Mouse (Mus musculus): Measurements from ENCODE around the gene Akt3. TPM values are rescaled to one million over a fixed set of nuclear protein-coding genes. Genes with fewer than 3 reads are reported as not detected.

Akt3 gene
- polyA plus RNA-seq, 1 experiment: 20.2 TPM

DNA sequence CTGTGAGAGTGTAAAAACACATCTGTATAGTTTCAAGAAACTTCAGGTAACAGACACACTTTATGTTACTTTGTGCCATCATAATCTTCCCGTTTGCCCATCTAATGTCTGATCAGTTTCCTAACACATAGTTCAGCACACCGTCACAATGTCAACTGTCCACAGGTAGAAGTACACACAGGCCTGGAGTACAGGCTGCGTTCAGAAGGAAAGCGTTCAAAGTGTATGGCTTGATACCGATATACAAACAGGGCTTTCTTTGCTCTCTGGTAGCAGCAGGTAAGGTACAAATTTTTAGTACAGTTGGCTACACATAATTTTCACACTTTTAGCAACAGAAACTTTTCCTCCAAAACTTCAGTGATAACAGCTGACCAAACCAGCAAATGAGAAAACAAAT, 238.3 kb downstream of the Akt3 start:
- H3K27ac ChIP-seq (ENCODE audit: control insufficient read depth, insufficient read depth, low read depth, low read length, poor library complexity): no peak overlapping the region
- no peak overlapping the region for H3K4me3 ChIP-seq (replicated peaks; ENCODE audit: control insufficient read depth, low read depth, low read length)
- H3K4me1 ChIP-seq (ENCODE audit: control insufficient read depth, insufficient read depth, low read length): no peaks in the 10 kb centered on the region
- TF ChIP-seq POLR2A (IDR thresholded peaks at IDR 0.05; ENCODE audit: borderline replicate concordance, control insufficient read depth, low read depth, low read length): no peak
- TF ChIP-seq CTCF (IDR thresholded peaks at IDR 0.05; ENCODE audit: control insufficient read depth, insufficient read depth, low read length): no peak
- 87% methylated on average over 5 of the region's 5 CpGs for WGBS

DNA sequence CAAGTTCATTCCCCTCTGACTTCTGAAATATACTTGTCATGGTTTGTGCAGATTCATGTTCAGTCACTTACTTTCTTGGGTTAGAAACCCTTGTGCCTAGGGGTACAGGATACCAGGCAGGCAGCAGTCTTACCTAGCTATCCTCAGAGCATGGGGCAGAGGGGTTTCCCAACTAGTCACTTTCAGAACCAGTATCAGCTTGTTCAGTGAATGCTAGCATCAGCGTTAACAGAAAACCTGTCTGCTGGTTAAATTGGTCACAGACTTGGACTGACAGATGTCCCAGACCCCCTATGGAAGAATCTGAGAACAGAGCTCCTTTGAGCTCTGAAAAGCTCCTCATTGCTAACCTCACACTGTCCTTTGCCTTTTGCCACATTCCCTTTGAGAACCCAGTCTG, 239.3 kb downstream of the Akt3 start:
- WGBS: 95% methylated on average over 1 of the region's 1 CpGs
- no peak overlapping the region for H3K27ac ChIP-seq (ENCODE audit: control insufficient read depth, insufficient read depth, low read depth, low read length, poor library complexity)
- TF ChIP-seq CTCF (IDR thresholded peaks at IDR 0.05; ENCODE audit: control insufficient read depth, insufficient read depth, low read length) (no peak), POLR2A (IDR thresholded peaks at IDR 0.05; ENCODE audit: borderline replicate concordance, control insufficient read depth, low read depth, low read length) (no peak)
- H3K4me1 ChIP-seq (ENCODE audit: control insufficient read depth, insufficient read depth, low read length): no peaks in the 10 kb centered on the region
- H3K4me3 ChIP-seq (replicated peaks; ENCODE audit: control insufficient read depth, low read depth, low read length): no peak overlapping the region

DNA sequence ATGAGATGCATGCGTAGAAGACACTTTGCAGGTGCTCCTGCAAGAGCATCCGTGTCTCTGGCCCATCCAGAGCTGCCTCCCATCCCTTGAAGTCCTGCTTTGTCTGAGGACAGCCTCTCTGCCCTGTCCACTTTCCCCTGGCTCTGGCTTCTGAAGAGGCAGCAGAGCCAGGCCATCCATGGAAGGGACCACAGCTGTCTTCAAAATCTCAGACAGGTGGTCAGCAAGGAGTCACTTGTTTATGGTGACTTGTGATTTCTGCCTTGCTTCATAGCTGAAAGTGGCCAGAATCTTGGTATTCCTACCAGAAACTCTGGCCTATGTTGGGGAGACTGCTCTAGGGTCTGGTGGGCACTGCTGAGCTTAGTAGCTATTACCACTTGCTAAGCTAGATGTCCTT, 241.3 kb downstream of the Akt3 start:
- 92% methylated on average over 2 of the region's 2 CpGs for WGBS
- no peak overlapping the region for H3K4me3 ChIP-seq (replicated peaks; ENCODE audit: control insufficient read depth, low read depth, low read length)
- no peaks in the 10 kb centered on the region for H3K4me1 ChIP-seq (ENCODE audit: control insufficient read depth, insufficient read depth, low read length)
- H3K27ac ChIP-seq (ENCODE audit: control insufficient read depth, insufficient read depth, low read depth, low read length, poor library complexity): no peak overlapping the region
- TF ChIP-seq CTCF (IDR thresholded peaks at IDR 0.05; ENCODE audit: control insufficient read depth, insufficient read depth, low read length): no peak
- TF ChIP-seq POLR2A (IDR thresholded peaks at IDR 0.05; ENCODE audit: borderline replicate concordance, control insufficient read depth, low read depth, low read length): no peak

DNA sequence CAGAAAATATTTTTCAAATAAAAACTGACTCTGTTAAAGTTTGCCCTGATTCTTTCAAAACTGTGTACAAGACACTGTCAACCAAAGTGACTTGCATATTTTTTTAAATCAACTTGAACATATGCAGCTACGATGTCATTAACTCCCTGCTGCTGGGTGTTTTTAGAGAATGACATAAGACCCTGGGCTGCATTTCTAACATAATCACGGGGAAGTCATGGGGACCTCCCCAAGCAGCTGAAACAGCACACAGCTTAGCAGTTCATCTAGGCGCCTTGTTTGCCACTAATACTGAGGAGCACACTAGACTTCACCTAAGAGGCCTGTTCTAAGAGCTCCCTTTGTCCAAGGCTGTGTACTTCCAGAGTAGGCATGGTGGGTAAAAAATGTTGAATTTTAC, 242.1 kb downstream of the Akt3 start:
- TF ChIP-seq CTCF (IDR thresholded peaks at IDR 0.05; ENCODE audit: control insufficient read depth, insufficient read depth, low read length): no peak
- TF ChIP-seq POLR2A (IDR thresholded peaks at IDR 0.05; ENCODE audit: borderline replicate concordance, control insufficient read depth, low read depth, low read length): no peak
- Histone ChIP-seq H3K27ac (ENCODE audit: control insufficient read depth, insufficient read depth, low read depth, low read length, poor library complexity) (no peak overlapping the region), H3K4me3 (replicated peaks; ENCODE audit: control insufficient read depth, low read depth, low read length) (no peak overlapping the region), H3K4me1 (ENCODE audit: control insufficient read depth, insufficient read depth, low read length) (no peaks in the 10 kb centered on the region)
- 69% methylated on average over 3 of the region's 3 CpGs for WGBS

DNA sequence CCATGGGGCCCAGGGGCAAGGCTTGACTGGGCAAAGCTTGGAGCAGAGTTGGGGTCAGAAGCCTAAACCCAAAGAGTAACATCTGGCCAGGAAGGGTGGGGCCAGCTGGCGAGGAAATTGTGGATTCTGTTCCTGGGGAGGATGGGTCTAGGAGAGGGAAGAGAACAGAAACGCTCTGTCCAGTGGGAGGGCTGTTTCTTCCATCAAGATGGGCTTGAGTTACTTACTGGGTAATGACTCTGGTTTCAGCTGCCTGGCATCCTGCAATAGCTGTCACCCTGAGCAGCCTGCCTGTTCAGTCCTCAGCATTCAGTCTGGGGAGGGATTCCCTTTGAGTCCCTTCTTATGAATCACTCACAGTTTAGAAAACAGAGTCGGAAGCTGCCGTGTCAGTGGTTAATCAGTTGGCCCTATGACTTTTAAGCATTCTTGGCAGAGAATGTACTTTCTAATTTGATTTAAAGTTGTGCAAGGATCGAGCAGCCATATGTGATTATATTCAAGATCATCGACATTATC, 243.0 kb downstream of the Akt3 start:
- no peak overlapping the region for H3K4me3 ChIP-seq (replicated peaks; ENCODE audit: control insufficient read depth, low read depth, low read length)
- H3K27ac ChIP-seq (ENCODE audit: control insufficient read depth, insufficient read depth, low read depth, low read length, poor library complexity): no peak overlapping the region
- whole genome bisulfite sequencing: 78% methylated on average over 6 of the region's 6 CpGs
- H3K4me1 ChIP-seq (ENCODE audit: control insufficient read depth, insufficient read depth, low read length): no peaks in the 10 kb centered on the region
- TF ChIP-seq CTCF (IDR thresholded peaks at IDR 0.05; ENCODE audit: control insufficient read depth, insufficient read depth, low read length) (no peak), POLR2A (IDR thresholded peaks at IDR 0.05; ENCODE audit: borderline replicate concordance, control insufficient read depth, low read depth, low read length) (no peak)

DNA sequence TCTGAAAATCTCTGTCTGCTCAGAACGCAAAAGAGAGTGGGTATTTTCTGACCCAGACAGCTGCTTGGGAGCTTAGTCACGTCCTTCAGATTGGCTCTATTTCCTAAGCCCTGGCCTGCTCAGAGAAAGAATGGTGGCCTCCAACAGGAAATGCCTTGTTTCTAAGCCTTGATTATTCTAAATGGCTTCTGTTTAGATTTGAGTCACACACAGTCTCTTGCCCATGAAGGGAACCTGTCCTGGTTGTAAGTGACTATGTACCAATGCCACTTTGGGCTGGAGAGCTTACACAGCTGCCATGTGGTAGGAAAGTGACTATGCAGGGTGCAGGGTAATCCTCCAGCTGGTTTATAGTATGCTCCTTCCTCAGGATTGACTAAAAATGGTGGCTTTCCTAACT, 243.7 kb downstream of the Akt3 start:
- no peak overlapping the region for H3K4me3 ChIP-seq (replicated peaks; ENCODE audit: control insufficient read depth, low read depth, low read length)
- 81% methylated on average over 2 of the region's 2 CpGs for WGBS
- TF ChIP-seq CTCF (IDR thresholded peaks at IDR 0.05; ENCODE audit: control insufficient read depth, insufficient read depth, low read length) (no peak), POLR2A (IDR thresholded peaks at IDR 0.05; ENCODE audit: borderline replicate concordance, control insufficient read depth, low read depth, low read length) (no peak)
- no peaks in the 10 kb centered on the region for H3K4me1 ChIP-seq (ENCODE audit: control insufficient read depth, insufficient read depth, low read length)
- no peak overlapping the region for H3K27ac ChIP-seq (ENCODE audit: control insufficient read depth, insufficient read depth, low read depth, low read length, poor library complexity)

DNA sequence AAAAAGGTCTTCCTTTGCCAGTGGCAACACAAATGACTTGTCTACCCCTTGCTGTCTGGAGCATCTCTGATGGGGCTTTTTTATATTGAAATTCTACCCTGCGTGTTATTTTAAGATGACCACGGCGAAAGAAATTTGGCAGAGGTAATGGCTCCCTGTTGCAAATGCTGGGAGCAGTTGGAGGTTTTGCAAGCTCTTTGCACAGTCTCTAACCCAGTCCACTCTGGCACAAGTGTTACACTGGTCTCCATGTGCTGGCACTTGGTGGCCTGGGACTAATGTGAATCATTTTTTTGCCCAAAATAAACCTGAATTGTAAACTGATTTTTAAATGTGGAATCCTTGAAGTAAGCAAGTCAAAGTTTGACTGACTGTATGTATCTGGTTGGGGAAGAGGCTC, 244.2 kb downstream of the Akt3 start:
- Histone ChIP-seq H3K27ac (ENCODE audit: control insufficient read depth, insufficient read depth, low read depth, low read length, poor library complexity) (no peak overlapping the region), H3K4me3 (replicated peaks; ENCODE audit: control insufficient read depth, low read depth, low read length) (no peak overlapping the region), H3K4me1 (ENCODE audit: control insufficient read depth, insufficient read depth, low read length) (no peaks in the 10 kb centered on the region; the same call in 1 of the 2 replicates)
- 78% methylated on average over 3 of the region's 3 CpGs for WGBS
- TF ChIP-seq CTCF (IDR thresholded peaks at IDR 0.05; ENCODE audit: control insufficient read depth, insufficient read depth, low read length) (no peak), POLR2A (IDR thresholded peaks at IDR 0.05; ENCODE audit: borderline replicate concordance, control insufficient read depth, low read depth, low read length) (no peak)

DNA sequence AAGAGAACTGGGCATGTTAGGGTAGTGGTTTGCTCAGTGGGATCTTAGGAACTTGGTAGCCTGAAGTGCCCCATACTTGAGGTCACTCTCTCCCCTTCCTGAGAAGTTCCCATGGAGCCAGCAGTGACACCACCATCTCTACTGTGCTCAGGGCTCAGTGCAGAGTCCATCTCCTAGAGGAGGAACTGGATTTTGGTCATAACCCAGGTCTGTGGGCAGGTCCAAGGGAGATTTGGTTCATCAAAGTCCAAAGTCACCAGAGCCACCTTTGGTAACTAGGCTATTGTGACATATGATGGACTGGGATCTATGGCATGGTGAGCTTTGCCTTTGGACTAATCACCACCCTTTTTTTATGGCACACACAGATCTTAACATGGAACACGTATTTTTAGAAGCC, 244.7 kb downstream of the Akt3 start:
- Histone ChIP-seq H3K4me1 (ENCODE audit: control insufficient read depth, insufficient read depth, low read length) (no peaks in the 10 kb centered on the region; the same call in 1 of the 2 replicates), H3K27ac (ENCODE audit: control insufficient read depth, insufficient read depth, low read depth, low read length, poor library complexity) (no peak overlapping the region)
- TF ChIP-seq POLR2A (IDR thresholded peaks at IDR 0.05; ENCODE audit: borderline replicate concordance, control insufficient read depth, low read depth, low read length): no peak
- TF ChIP-seq CTCF (IDR thresholded peaks at IDR 0.05; ENCODE audit: control insufficient read depth, insufficient read depth, low read length): no peak

DNA sequence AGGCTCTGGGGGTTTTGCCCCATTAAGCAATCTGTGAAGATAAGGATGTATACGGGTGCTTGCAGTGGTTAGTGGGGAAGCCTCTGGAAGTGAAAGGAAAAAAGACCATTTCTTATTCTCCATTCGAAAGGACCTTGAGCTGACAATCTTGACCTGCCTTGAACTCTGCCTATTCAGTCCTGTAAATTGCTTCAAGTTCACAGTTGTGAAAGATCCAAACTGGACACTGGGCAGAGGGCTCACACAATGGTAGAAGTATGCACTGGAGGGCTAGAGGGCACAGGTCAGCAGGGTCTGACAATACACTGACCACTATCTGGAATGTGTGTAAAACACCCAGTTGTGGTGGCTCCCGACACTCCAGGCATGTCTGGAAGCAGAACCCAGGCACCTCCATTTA, 245.2 kb downstream of the Akt3 start:
- H3K27ac ChIP-seq (ENCODE audit: control insufficient read depth, insufficient read depth, low read depth, low read length, poor library complexity): no peak overlapping the region
- H3K4me3 ChIP-seq (replicated peaks; ENCODE audit: control insufficient read depth, low read depth, low read length): no peak overlapping the region
- TF ChIP-seq POLR2A (IDR thresholded peaks at IDR 0.05; ENCODE audit: borderline replicate concordance, control insufficient read depth, low read depth, low read length): no peak
- WGBS: 61% methylated on average over 3 of the region's 3 CpGs
- no peaks in the 10 kb centered on the region; the same call in 1 of the 2 replicates for H3K4me1 ChIP-seq (ENCODE audit: control insufficient read depth, insufficient read depth, low read length)

More for the DNA sequence above, 244.7 kb downstream of the Akt3 start:
- no peak overlapping the region for H3K4me3 ChIP-seq (replicated peaks; ENCODE audit: control insufficient read depth, low read depth, low read length)
- WGBS: 72% methylated on average over 1 of the region's 1 CpGs
